Mouse (Mus musculus): Measurements from ENCODE around the gene Etl4.

GRCm38 (mm10) chr2:20396978-20397377 is 487.4 kb downstream of the Etl4 start:
- TF ChIP-seq CTCF (IDR thresholded peaks at IDR 0.05; ENCODE audit: insufficient read depth, low read length) (no peak), POLR2A (IDR thresholded peaks at IDR 0.05; ENCODE audit: borderline replicate concordance, extremely low read depth, low read depth, low read length) (no peak)

Data from lung, adult 2 months (tissue).